Mouse (Mus musculus): ENCODE data around the gene Sae1.

- TF ChIP-seq CTCF (IDR thresholded peaks at IDR 0.05; ENCODE audit: extremely low read depth, insufficient read depth, low read length): no peak
- no peak for TF ChIP-seq POLR2A (IDR thresholded peaks at IDR 0.05; ENCODE audit: extremely low read depth, insufficient read depth, low read length)
Observed at GRCm38 (mm10) chr7:16311453-16312004, 76.1 kb downstream of the Sae1 start.

All from cortical plate, adult 2 months (tissue).